Mouse (Mus musculus) adrenal gland, adult 2 months (tissue): ENCODE results near the gene Gpr15. TPM values are rescaled to one million over a fixed set of nuclear protein-coding genes. Genes with fewer than 3 reads are reported as not detected.

Experiments used
- DNase-seq: peaks from one replicate; pipeline ENCODE4 v3.0.0; 2021
- polyA plus RNA-seq: library from polyadenylated mRNA; depleted of rRNA; stranded (reverse); fragments of >200 nt; gene quantifications from 2 replicates; pipeline ENCODE4 v1.2.3, GENCODE M21; 2012
- total RNA-seq, 2 experiments: library from RNA; stranded (reverse); gene quantifications; 2 replicates each; pipeline ENCODE4 v1.2.3; 2021

The Gpr15 gene
- total and polyA plus RNA-seq, 3 experiments: not detected

DNA sequence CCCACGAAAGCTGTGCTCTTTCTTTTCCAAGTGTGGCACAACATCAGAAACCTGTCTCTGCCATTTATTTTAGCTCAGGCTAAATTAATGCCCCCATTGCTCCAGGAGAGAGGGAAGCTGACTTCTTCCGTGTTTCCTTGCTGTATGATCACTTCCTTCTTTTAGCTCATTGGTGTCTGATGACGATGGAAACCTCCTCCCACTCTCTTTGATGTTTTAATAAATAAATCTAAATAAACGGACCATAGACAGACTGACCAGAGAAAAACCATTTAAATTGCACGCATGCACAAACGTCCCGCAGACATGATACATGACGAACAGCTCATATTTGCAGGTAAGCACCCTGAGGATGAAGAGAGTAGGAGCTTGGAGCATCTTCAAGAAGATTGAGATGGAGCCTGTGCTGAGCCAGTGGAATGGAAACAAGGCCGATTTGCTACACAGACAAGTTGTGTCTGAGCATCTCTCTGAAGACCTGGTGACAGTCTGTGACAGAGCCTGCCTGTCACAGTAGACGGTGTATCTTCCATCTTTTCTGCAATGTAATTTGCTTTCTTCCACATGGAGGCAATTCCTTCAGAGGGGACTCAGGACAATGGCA lies 16.4 kb downstream of the Gpr15 start:
- DNase-seq: no peak

DNA sequence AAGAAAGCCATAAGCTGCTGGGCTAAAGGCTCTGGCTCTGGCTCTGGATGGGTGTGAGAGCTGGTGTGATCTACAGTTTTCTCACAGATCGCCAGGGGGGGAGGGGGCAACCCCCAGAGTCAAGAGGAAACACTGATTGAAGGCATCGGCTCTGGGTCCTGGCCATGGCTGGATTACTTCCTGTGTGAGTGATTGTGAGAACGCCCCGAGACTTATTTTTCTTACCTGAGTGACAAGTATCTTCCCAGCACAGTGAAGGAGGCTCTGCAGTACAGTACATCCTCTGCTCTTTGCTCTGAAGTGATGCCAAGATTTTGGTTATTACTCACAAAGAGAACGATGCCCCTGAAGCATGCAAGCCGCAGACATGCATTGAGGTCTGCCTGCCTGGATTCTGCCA lies 17.1 kb downstream of the Gpr15 start:
- peak; percentile 27 for DNase-seq

DNA sequence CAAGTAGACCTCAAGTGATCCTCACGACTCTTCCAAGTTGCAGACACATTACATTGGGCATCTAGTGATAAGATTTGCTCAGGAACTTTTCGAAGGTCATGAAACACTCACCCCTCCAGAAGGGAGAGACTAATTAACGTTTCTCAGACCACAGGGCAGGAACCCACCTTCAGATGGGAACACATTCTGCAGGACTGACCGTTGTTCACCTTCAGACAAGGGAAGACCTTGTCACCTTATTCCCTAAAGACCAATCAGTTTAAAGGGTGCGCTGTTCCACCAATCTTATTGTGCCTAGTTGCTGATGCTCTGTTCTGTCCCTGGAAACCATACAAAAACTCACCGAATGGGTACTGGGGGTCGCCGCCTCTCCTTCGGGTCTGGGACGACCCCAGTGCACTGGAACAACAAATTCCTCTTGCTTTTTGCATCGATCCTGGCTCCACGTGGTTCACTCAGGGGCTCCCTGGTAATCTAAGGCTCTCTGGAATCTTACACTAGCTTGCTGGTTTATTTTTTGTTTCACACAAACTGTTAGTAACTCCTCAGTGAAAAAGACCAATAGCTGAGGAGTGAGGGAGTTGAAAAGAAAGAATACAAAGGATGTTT lies 17.9 kb downstream of the Gpr15 start:
- no peak for DNase-seq

DNA sequence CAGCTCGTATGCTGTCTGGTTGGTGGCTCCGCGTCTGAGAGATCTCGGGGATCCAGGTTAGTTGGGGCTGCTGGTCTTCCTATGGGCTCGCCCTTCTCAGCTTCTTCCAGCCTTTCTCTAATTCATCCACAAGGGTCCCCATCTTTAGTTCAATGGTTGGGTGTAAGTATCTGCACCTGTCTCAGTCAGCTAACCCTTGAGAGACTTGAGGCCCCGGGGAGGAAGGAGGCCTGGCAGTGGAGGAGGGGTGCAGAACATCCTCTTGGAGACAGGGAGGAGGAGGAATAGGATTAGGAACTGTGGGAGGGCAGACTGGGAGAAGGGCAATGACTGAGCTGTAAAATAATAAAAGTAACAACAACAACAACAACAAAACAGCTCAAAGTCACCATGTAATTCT lies 18.7 kb downstream of the Gpr15 start:
- DNase-seq: no peak

DNA sequence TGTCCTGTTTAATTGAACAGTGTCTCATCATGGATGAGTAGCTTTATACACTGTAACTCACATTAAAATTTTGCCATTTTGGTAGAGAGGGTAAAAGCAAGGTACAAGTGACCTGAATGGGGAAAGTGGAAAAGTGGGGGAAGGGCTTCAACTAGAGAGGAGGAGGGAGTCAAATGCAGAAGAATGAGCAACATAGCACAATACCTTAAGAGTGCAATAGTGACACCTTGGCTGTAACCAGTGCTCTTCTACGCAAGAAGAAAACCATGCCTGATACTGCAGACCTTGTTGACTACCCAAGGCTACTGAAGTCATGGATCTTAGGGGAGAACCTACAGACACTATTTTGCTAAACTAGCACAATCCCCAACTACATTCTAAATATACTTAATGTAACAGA lies 21.6 kb downstream of the Gpr15 start:
- DNase-seq: no peak

DNA sequence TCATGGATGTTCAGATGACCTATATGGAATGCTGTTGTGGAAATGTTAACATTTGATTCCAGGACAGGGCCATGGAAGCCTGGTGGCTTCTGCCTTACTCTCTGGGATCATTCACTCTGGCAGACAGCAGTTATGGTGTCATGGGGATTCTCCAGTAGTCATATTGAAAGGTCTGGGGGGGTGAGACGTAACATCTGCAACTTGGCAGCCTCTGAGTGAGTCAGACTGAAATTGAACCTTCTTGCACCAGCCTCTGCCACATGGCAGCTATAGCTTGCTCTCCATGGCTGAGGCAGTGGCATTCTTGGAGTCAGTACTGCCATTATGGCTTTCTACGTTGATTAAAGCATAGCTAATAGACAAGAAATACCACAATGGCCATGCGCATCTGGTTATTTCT lies 22.1 kb downstream of the Gpr15 start:
- no peak for DNase-seq

DNA sequence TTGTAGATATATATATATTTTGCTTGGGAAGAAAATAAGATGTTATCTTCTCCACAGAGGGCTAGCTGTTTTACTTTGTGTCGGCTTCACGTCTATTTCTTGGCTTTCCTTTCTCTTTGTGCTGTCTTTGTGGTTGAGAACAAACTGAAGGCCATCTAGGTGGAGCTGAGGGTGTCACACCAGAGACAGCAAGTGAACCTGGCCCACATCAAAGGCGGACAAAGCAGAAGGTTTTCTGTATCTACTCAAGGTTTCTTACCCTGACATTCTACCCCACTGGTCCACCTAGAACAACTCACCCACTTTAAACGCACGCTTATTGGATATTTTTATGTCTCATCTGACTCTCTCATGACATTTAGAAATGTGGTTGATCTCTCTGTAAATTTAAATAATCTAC lies 24.8 kb downstream of the Gpr15 start:
- no peak for DNase-seq

DNA sequence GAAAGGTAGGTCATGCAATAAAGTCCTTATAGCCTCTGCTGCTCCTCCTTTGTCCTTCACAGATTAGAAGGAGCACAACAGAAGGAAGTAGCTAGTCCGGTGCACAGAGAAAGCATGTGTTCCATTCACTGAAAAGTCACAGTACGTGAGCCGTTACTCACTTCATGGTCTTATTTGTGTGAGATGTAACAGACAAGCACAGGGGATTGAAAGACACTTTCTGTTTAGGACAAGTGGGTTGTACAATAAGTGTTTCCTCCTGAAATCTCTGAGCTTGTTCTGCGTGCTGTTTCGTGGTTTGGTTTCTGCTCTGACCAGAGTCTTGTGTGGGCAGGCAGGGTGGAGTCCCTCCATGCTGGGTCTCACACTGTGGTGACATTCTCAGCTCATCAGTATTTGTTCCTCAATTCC lies 28.5 kb downstream of the Gpr15 start:
- DNase-seq: no peak

DNA sequence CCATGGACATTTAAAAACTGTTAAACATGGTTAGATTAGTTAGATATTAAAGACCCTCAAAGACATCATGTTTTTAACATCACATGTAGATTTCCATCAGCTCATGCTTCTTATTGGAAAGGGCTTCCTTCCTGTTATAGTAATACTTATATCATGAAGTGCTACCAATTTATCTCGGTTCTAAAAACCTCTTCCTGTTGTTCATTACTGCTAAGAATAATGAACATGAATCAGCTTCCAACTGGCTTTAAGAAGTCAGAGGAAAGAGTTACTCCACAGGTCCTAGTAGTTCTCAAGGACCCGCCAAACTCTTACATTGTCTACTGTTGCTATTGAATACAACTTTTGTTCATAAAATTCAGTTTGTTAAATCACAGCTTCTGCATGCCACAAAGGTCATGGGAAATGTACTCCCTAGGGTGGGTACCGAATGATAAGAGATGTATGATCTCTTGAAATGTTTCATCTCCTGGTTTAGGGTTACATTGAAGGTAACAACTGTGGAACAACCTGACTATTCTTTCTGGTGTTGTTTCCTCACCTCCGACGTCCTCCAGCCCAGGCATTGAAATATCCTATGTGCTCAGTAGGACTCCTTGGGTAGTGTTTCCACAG lies 29.2 kb downstream of the Gpr15 start:
- no peak for DNase-seq

DNA sequence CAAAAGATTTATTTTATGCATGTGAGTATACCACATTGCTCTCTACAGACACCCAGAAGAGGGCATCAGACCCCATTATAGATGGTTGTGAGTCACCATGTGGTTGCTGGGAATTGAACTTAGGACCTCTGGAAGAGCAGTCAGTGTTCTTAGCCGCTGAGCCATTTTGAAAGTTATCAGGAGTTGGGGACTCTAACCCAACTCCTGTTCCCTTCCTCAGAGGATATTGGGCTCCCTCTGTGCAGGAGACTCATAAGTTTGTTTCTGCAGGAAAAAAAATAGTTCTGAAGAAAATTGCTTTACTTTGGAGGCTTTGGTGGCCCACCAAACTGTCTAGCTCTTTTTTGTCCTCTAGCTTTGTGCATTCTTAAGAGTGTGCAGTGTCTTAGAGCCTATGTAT lies 30.3 kb downstream of the Gpr15 start:
- no peak for DNase-seq

DNA sequence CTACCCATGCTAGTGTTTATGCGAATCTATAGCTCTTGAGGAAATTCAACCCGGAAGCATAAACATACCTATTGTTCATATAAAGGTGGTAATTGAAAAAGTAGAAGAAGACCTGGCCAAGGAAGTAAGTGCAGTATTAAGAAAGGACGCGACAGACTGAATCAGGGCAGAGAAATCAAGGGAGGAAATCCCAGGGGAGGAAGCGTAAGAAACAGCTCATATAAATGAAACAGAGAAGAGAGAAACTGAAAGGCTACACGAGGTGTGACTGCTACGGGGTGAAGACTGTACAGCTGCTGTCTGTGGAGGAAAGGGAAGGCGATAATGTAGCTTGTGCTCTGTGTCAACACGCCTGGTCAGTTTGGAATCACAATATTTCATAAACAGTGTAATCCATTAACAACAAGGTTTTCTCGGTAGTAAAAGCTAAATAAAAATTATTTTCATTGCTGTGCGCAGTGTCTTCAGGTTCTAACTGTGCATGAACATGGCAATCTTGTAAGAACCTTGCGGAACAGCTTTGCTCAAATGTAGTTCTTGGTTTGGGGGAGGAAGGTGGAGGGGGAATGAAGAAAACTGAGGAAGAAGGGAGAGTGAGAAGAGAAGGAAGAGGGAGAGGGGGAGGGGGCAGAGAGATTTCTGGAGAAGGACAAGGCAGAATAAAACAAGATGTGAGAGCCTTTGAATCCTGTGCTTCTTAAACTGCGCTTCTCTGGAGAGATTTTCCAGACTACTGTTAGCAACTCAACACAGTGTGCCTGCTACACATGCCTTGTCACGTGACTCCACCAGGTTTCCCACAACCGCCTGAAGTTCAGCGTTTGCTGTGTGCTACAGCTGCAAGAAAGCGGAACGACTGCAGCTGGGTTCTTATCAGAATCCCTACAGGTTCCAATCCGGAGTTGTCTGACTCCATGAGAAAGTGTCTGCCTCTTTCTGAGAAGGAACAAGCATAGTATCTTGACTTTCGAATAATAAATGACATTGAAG lies 33.0 kb downstream of the Gpr15 start:
- no peak for DNase-seq

DNA sequence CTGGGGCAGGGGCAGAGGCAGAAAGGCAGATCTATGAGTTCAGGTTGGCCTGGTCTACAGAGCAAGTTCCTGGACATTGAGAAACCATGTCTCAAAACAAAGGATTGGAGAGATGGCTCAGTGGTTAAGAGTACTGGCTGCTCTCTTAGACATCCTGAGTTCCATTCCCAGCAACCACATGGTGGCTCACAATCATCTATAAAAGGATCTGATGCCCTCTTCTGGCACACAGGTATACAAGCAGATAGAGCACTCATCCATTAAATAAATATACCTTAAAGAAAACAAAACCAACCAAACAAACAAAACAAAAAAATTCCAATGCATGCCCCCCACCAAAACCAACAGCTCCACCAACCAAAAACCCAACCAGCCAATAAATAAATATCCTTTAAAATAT lies 34.3 kb downstream of the Gpr15 start:
- no peak for DNase-seq

DNA sequence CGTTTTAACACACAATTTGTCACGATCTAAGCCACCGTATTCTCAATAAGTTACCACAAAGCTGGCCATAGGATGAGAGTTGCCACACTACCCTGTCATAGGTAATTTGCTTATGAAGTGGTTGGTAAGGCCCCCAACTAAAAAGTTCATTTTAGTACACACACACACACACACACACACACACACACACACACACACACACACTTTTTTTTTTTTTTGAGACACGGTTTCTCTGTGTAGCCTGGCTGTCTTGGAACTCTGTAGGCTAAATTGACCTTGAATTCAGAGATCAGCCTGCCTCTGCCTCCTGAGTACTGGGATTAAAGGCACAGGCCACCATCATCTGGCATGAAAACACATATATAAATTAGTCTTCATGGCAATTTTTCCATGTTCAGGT lies 35.0 kb downstream of the Gpr15 start:
- DNase-seq: no peak

DNA sequence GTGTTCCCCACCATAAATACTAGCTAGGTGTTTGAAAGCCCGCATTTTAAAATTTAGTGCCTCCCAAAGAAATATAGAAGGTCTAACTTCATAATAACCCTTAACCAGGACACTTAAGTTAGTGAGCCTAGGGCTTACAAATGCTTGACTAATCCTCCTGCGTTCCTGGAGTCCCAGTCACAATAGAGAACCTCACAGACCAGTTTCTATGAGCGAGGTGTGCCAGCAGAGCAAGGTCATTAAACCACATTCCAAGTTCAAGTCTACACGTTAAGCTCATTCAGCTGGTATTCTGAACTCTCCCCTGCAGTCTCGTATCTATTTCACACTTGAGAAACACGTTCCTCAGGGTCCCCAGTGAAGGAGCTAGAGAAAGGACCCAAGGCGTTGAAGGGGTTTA lies 36.0 kb downstream of the Gpr15 start:
- no peak for DNase-seq

DNA sequence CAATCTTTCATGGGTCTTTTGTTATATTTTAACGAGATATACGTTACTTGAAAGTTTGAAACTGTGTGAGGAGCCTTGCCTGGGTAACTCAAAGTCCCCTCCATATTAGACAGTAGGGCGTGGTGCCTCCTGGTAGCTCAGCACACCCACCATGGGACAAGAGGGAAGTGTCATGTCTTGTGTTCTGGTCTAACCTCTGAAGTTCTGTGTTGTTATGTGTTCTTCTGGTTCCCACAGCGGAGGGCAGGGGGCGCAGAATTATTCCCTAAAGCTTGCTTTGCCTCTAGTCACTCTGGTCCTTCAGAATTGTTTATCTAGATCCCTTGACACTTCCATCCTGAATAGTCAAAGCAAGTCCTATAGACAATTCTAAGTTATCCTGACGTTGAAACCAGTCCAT lies 36.8 kb downstream of the Gpr15 start:
- no peak for DNase-seq

DNA sequence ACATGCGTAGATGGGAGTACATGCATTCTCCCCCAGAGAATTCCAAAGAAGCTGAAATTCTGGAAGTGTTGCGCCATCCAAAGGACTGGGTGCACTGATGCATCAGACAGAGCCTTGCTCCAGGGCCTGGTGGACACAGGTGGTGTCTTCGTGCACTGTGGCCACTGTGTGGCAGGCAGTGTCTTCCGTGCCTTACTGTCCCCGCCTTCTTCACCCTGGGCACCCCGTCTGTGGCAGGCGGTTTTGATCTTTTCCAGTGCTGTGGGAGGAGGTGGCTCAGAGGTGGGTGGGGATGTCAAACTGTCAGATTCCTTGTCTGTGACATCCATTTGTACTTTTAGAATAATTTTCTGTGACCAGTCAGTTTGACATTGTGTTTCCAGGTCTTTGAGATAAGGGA lies 40.2 kb downstream of the Gpr15 start:
- no peak for DNase-seq

DNA sequence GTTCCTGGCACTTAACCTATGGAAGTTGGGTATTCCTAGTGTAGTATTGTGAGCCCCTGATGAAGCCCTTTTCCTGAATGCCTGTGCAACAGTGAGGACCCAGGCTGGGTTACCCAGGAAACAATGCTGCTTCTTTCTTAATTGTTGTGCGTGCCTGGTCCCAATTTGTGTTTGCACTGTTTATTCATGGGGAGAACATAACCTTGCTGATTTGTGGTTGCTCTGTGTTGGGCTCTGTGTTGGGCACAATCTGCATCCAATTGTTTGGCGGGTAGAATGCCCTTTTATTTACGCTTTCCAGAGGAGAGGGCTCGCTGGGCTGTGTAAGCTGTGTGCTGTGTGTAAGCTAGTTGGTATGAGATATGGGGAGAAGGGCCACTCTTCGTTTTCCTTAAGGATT lies 41.4 kb downstream of the Gpr15 start:
- no peak for DNase-seq

DNA sequence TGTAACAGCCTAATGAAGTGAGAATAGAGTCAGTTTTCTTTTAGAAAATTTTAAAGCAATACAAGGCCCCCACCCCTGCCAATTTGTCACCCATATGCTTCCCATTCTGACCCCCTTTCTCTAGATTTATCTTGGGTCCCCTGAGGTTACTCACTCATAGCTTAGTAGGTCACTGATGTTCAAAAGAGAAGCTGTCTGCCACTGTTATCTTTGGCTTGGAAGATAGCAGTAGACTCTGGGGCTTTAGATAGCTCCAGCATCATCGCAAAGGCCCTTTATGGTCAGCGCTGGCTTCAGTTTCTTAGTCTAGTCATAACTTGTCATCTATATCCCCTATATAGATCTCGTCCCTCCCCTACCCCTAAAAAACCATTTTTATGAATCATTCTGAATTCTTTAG lies 42.2 kb downstream of the Gpr15 start:
- no peak for DNase-seq

DNA sequence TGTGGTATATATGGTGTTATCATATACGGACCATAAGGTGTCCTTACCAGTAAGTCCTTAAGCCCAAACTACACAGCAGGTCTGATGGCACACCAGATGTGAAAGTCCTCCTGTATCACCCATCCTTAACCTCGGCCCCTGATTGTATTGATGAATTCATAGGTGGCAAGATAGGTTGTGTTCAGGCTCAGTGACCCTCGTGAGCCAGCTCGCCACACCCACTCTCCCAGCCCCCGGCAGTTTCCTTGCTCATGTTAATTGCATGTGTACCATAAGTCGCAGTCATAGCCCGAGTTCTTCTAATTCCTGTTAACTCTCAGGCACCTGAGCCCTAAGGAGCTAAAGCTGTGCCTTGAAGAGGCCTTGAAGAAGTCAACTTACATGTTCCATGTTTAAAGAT lies 42.7 kb downstream of the Gpr15 start:
- no peak for DNase-seq

DNA sequence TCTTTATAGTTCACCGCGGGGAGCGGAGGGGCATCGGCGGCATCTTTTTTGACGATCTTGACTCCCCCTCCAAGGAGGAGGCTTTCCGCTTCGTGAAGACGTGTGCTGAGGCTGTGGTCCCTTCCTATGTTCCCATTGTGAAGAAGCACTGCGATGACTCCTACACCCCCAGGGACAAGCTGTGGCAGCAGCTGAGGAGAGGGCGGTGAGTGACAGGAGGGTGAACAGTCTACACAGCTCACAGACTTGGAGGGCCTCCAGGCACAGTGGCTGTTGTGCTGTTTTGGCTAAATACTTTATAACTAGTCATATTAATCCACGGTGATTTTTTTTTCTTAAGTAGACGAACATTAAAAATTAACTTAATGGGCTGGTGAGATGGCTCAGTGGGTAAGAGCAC lies 43.6 kb downstream of the Gpr15 start:
- no peak for DNase-seq

DNA sequence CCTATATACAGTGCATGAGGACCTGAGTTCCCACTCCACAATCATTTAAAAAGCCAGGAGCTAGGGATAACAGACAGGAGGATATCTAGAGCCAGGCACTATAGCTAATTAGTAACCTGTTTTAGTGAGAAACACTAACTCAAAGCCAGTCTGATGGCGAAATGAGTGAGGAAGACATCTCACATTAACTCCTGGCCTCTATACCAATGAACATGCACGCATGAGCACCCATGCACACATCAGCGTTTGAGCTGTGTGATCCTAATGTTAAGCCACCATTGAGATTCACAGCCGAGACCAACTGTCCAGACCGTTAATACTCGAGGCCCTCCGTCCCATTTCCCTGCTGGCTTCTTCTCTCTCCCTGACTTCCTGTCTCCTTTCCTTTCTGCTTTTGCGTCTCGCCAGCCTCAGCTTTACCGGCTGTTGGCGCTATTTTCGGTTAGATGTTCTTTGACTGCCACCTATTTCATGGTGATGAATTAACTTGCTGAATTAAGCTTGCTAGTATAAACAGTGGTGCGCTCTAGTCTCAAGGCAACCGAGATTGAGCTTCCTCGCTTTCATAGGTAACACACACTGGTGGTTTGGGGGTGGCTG lies 45.0 kb downstream of the Gpr15 start:
- no peak for DNase-seq

DNA sequence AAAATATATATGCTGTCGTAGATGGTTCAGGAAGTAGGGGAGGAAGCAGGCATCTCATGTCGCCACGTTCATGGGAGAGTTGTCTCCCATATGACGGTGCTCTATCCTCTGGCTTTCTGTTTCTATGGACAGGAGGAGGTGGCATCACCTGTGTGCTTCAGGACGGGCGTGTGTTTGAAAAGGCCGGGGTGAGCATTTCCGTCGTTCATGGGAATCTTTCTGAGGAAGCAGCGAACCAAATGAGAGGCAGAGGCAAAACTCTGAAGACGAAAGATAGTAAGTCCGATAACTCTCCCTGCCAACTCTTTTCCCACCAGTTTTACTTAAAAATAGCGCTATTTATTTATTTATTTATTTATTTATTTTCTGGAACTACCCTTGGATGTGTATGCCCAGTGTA lies 46.5 kb downstream of the Gpr15 start:
- DNase-seq: no peak
